Mouse (Mus musculus): ENCODE results near the gene Zscan4d.
"Not testable (repeated sequence)": the region's sequence is repeated elsewhere in the genome, so short reads cannot be mapped to it uniquely, and the experiment has no call there.

The Zscan4d gene

GRCm38 (mm10) chr7:11166059-11166458 lies at the start of gene Zscan4d:
Gene Zscan4d (minus strand): TSS chr7:11166159.
- not testable (repeated sequence) for DNase-seq (ENCODE audit: low read depth, low spot score)

DNA sequence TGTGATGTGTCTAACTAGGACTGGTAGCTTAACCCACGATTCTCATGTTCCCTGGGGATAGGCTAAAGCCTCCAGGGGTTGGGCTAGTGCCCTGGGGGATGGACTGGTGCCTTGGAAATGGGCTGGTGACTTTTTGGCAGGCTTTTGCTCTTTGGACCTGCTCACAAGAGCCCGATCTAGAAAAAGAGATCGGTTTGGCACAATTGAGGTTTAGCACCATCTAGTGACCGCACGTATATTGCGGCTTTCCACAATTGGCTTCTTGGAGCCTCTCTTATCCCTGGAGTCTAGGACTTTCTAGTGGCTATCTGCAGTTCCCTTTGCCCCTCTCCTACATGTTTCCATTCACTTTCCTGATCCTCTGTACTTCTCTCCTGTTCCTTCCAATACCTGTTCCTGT lies 7.9 kb downstream of the Zscan4d start:
- DNase-seq (ENCODE audit: low read depth, low spot score), result not testable (repeated sequence)

All from WW6 (cell line).